Mouse (Mus musculus) spleen, postnatal 4 days (tissue): ENCODE data around the gene Rpl23.
"Not testable (repeated sequence)": the region's sequence is repeated elsewhere in the genome, so short reads cannot be mapped to it uniquely, and the experiment has no call there.

ENCODE experiments used
- DNase-seq, 2 experiments: peaks; one replicate each; pipeline ENCODE4 v3.0.0; 2022; ENCODE audit warnings: low spot score in 2 of 2

Rpl23 gene

GRCm38 (mm10) chr11:97799994-97800690 is 17.9 kb upstream of the Rpl23 start:
- DNase-seq = peak; percentile 64 to 84

GRCm38 (mm10) chr11:97799146-97799993 is 17.1 kb upstream of the Rpl23 start:
- peak; percentile 77 to 88 for DNase-seq

- peak; percentile 87 to 94 for DNase-seq
These were observed 16.5 kb upstream of the Rpl23 start, which contains the start of gene Lasp1 for GRCm38 (mm10) chr11:97798782-97799145. Gene Lasp1, plus strand, starts transcription at chr11:97799000.

GRCm38 (mm10) chr11:97798083-97798435 is 15.8 kb upstream of the Rpl23 start:
- DNase-seq = no peak

- DNase-seq = peak in 1 of 2 experiments; percentile 51
These were observed 15.3 kb upstream of the Rpl23 start for GRCm38 (mm10) chr11:97797369-97798082.

- peak; percentile 75 to 82 for DNase-seq
These were observed 14.7 kb upstream of the Rpl23 start for GRCm38 (mm10) chr11:97796910-97797309.

GRCm38 (mm10) chr11:97793165-97793564 is 10.9 kb upstream of the Rpl23 start:
- peak; percentile 52 to 70 for DNase-seq

- not testable (repeated sequence) for DNase-seq
These were observed 8.7 kb upstream of the Rpl23 start for GRCm38 (mm10) chr11:97790778-97791438.

- no peak for DNase-seq
These were observed 7.5 kb upstream of the Rpl23 start for GRCm38 (mm10) chr11:97789727-97790126.

GRCm38 (mm10) chr11:97787961-97788360 is 5.7 kb upstream of the Rpl23 start:
- DNase-seq = no peak

- DNase-seq = no peak
These were observed 293 bp upstream of the Rpl23 start for GRCm38 (mm10) chr11:97782564-97782895.

- no peak for DNase-seq
These were observed 782 bp downstream of the Rpl23 start for GRCm38 (mm10) chr11:97781478-97781831.

GRCm38 (mm10) chr11:97779968-97780701 is 2.1 kb downstream of the Rpl23 start:
- no peak for DNase-seq

GRCm38 (mm10) chr11:97778918-97779317 is 3.3 kb downstream of the Rpl23 start:
- no peak for DNase-seq

GRCm38 (mm10) chr11:97777129-97777529 is 5.1 kb downstream of the Rpl23 start:
- DNase-seq = peak in 1 of 2 experiments; percentile 31

GRCm38 (mm10) chr11:97776497-97777128 is 5.6 kb downstream of the Rpl23 start:
- DNase-seq = no peak

- no peak for DNase-seq
These were observed 6.3 kb downstream of the Rpl23 start, which contains the start of gene 1700001P01Rik for GRCm38 (mm10) chr11:97775808-97776496. Gene 1700001P01Rik, minus strand, starts transcription at chr11:97775918.

- DNase-seq = no peak
These were observed 7.1 kb downstream of the Rpl23 start for GRCm38 (mm10) chr11:97775186-97775585.

- DNase-seq = no peak
These were observed 10.8 kb downstream of the Rpl23 start for GRCm38 (mm10) chr11:97771410-97771809.

- no peak for DNase-seq
These were observed 12.5 kb downstream of the Rpl23 start for GRCm38 (mm10) chr11:97769704-97770103.
